Mouse (Mus musculus) neutrophil, adult 5-6 weeks (primary cell): ENCODE results near the gene Slc2a12. TPM values are rescaled to one million over a fixed set of nuclear protein-coding genes. Genes with fewer than 3 reads are reported as not detected.

Source experiments
- ATAC-seq: fragments of 151-379, 151-347 bp; 2 replicates; pipeline ENCODE4 v1.8.0; 2017; ENCODE audit warnings: mild to moderate bottlenecking, moderate TSS enrichment; ENCODE audit not compliant: insufficient number of reproducible peaks, poor library complexity, low FRiP score, severe bottlenecking; ENCODE audit errors: extremely low read depth
- total RNA-seq: library from RNA; stranded (forward); fragments of 200-1000 nt; gene quantifications from 2 replicates; pipeline ENCODE4 v1.2.3, GENCODE M21; 2017

Gene Slc2a12
- total RNA-seq: not detected in 2 replicates

DNA sequence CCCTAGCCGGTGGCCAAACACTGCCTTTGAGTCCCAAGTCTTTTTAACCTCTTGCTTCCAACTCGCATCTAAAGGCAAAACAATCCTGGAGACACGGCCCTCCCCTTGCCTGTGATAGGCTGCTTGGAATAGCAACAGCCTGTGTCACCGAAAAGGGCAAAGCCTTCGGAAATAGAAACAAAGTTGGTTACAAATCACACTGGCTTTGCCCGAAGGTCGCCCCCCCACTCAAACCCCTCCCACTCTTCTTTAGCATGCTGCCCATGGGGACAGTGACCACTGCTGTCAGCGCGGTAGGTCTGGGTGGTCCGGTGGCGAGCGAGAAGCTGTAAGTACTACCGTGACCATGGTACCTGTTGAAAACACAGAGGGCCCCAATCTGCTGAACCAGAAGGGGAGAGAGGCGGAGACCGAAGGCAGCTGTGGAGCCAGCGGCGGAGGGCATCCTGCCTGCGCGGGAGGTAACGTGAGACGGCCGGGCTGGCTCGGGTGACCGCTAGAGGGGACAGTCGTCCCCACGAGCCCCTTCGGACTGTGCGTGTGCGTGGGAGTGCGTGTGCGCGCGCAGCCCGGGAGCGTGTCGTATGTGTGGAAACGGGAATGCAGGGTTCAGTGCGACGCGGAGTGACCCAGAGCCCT is at the start of gene Slc2a12:
Gene Slc2a12 (plus strand): TSS at position 159 of the 639 bp plus-strand sequence.
- ATAC-seq: no peak

GRCm38 (mm10) chr10:22598908-22599480 is 45.8 kb upstream of the Slc2a12 start:
- no peak for ATAC-seq

- ATAC-seq: no peak
Observed at GRCm38 (mm10) chr10:22601046-22601445, 43.8 kb upstream of the Slc2a12 start.

GRCm38 (mm10) chr10:22604801-22605200 is 40.0 kb upstream of the Slc2a12 start:
- ATAC-seq: no peak

GRCm38 (mm10) chr10:22608273-22608672 is 36.5 kb upstream of the Slc2a12 start:
- ATAC-seq: no peak

DNA sequence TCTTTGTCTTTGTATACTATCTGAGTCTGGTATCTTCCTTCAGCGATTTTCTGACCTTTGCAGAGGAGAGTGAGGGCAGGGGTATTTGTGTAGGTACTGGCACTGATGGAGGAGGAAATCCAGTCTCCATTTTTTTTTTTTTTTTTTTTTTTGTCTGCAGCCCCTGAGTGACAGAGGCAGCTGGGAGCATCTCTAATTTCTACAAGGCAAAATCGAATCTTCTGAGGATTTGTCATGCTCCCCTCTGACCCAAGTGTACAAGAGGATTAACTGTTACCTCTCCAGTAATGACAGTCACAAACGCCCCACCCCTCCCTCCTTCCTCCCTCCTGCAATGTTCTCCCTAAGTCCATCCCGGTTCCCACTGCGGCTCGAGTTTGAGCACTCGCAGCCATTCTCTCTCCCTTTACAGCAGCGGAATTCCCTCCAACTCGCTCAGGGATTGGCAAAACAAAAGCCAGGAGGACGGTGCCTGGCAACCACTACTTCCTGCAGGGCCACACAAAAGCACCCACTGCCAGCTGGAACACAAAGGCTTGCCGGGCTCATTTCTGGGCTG is 35.9 kb upstream of the Slc2a12 start:
- no peak for ATAC-seq

- ATAC-seq: no peak
Observed at GRCm38 (mm10) chr10:22613301-22613700, 31.5 kb upstream of the Slc2a12 start.

- ATAC-seq: no peak
Observed at GRCm38 (mm10) chr10:22614554-22614953, 30.3 kb upstream of the Slc2a12 start.

GRCm38 (mm10) chr10:22615309-22615708 is 29.5 kb upstream of the Slc2a12 start:
- no peak for ATAC-seq

DNA sequence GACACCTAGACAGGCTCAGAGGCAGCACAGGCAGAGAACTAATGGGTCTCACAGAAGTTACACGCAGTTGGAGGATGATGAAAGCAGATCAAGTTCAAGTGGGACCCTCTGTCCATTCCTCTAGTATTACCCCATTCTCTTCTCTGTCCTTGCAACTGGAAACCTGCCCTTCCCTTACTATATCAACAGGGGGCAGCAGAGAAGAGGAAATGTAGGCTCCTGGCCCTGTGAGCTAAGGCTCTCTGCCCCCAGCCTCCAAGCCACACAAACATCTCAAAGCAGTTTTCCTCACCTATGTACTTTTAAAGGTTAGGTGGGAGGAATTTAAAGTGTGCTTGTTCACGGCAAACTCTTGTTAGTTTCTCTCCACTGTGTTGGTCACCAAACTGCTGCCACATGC is 26.0 kb upstream of the Slc2a12 start:
- ATAC-seq: no peak

- no peak for ATAC-seq
Observed at GRCm38 (mm10) chr10:22628832-22629231, 16.0 kb upstream of the Slc2a12 start.

DNA sequence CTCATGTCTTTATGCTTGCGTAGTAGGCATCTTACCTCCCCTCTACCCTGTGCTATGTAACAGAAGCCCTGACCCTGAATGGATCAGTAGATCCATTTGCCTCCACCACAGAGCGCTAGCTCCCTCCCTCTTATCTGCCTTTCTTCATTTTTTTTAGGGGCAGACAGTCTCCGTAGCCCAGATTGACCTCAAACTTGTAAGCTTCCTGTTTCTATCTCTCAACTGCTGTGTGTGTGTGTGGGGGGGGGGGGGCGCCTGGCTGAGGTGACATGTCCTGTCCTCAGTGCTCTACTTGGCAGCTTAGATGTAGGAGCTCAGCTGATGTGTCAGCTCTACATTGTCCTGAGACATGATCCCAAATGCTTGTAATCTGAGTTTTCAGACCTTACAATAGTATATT is 13.7 kb upstream of the Slc2a12 start:
- ATAC-seq: no peak

- no peak for ATAC-seq
Observed at GRCm38 (mm10) chr10:22631528-22631927, 13.3 kb upstream of the Slc2a12 start.

DNA sequence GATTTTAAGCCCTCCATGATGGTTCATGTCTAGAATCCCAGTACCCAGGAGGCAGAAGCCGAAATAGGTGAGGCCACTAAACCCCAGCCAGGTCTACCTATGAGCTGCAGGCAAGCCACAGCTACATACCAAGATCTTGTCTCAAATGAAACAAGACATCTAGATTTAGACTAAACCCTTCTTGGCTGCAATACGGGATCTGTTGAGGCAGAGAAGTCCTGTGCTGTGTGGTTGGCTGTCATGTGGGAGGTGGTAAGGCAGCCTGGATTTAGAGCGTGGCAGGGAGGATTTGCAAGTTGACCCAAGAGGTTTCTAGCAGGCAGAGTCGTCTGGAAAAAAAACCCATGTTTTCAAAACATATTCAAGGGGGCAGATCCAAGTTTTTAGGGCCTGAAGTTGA is 12.9 kb upstream of the Slc2a12 start:
- ATAC-seq: no peak

DNA sequence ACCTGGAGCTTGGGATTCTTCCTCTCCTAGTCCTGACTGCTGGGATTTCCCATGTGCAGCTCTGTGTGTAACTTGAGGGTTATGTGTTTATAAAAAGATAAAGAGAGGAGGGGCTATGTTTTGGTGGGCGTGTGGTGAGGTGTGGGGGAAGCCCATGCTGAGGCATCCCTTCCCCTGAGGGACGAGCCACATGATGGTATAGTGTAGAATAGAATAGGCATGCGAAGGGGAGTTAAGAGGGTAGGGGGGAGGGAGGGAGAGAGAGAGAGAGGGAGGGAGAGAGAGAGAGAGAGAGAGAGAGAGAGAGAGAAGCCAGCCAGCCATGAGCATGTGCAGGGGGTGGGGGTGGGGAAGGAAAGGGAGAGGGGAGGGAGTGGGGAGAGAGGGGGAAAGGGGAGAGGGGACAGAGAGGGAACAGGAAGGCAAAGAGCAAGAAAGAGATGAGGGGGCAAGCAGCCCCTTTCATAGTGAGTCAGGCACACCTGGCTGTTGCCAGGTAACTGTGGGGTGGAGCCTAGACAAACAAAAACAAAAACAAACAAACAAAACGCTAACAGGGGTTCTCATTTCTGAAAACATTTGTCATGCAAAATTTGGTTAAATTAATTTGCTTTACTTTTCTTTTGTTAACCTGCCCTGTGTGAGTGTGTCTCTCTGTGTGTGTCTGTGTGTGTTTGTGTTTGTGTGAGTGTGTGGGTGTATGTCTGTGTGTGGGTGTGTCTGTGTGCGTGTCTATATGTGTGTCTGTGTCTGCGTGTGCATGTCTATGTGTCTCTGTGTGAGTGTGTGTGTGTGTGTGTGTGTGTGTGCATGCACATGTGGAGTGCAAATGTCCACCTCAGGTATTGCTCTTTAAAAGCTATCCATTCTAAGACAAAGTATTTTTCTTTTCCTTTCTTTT is 11.2 kb upstream of the Slc2a12 start:
- ATAC-seq: no peak

GRCm38 (mm10) chr10:22637241-22637640 is 7.6 kb upstream of the Slc2a12 start:
- ATAC-seq: no peak

DNA sequence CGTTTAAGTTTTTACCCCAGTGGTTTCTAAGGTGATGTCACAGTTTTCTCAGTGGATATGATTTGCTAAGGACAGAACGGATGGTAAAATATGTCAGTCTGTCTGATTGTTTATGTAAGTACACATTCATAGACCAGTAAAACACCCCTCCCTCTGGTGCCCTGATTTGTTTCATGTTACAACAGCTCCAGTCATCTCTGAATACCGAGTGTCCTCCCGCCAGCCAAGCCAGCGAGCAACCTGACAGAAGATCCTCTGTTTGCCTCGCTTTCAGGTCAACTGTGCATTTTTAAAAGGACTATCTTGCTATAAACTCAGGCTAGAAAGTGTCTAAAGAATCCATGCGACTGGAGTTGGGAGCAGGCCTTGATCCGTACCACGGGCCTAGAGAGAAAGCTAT is 640 bp upstream of the Slc2a12 start:
- no peak for ATAC-seq

DNA sequence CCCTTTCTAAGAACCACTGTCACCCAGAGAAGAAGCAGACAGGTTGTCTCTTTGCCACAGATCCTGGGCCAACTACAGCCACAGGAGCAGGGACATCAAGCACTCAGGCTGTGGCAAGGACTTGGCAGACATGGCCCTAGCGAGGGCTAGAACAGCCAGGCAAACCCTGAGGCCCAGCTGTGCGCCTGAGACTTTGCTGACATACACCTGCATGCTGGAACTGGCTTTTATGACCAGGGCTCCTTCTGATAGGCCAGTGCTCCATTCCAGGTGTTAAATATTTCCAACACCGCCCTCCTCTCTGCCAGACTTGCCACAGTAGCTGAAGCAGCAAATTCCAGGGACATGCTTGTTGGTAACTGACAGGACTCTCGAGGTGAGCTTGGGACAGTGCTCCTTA is 3.9 kb downstream of the Slc2a12 start:
- ATAC-seq: no peak

DNA sequence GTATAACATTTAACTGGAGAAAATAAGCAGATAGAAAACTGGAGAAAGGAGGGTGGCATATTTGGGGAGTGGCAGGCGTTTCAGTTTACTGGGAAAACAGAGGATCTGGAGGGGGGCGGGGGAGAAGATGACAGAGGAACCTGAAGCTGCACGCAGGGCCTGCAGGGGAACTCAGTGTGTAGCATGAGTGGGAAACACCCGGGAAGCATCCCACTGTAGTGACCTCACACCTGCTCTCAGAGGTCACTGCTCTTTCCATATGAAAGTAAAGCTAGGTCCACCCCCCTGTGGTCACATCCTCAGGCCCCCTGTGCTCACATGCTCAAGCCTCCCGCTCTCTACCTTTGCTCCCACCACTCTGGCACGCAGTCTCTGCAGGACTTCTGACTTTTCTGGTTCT is 9.0 kb downstream of the Slc2a12 start:
- no peak for ATAC-seq
